In the genomic region with DNA sequence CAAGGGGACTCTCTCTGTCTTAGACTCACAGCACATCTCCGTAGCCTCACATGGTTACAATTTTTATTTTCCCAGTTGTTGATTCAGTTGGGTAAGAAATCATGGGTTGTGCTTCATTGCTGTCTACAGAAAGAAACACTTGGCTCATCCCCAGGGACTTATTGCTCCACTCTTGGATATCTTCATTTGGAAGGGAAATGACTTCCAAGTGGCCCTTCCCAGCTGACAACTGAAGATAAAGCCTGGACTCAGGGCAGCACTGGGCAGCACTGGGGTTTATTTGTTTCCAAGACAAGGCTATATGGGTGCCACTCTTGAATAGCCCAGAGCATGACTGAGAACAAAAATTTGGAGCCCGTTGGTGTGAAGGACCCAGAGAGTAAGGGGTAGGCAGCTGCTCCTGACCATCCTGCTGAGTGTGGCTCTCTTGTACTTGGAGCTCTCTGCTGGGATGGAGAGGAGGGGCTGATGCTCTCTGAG, we compare ENCODE assay signal across 17 mouse cellular contexts. TPM values are rescaled to one million over a fixed set of nuclear protein-coding genes. Genes with fewer than 3 reads are reported as not detected.
DNase-seq lines count a peak whose midpoint lies in the region; ATAC-seq and TF ChIP-seq lines count a peak whose summit lies in the region.
"Had no signal": no experiment of that assay in that cellular context is flagged by ENCODE, and none has a peak within 500 bp of the region (broad histone marks: within the 10 kb centered on the region; RNA-seq: fewer than 3 reads in every experiment).

No protein-coding gene starts in this region.

- peaks cover 6% of the 10 kb centered on the region for H3K36me3 ChIP-seq in heart, embryonic 11.5 days (ENCODE audit: control insufficient read depth, insufficient read depth, low read length)
- H3K36me3 ChIP-seq in lung, embryonic 16.5 days (ENCODE audit: control insufficient read depth, insufficient read depth, low read length), result peaks cover 12% of the 10 kb centered on the region
- H3K36me3 ChIP-seq in heart, embryonic 15.5 days, result peaks cover 16% of the 10 kb centered on the region; the same call in 1 of the 2 replicates
- H3K36me3 ChIP-seq in forebrain, embryonic 12.5 days (replicated peaks), result peaks cover 42% of the 10 kb centered on the region
- peaks cover 24% of the 10 kb centered on the region for H3K36me3 ChIP-seq in thymus, adult 2 months (ENCODE audit: control insufficient read depth, insufficient read depth, low read length)

- TF ChIP-seq POLR2A in thymus, adult 2 months (IDR thresholded peaks at IDR 0.05; ENCODE audit: control insufficient read depth, extremely low read depth, insufficient read depth, low read length, poor library complexity), result no peak

- no peak overlapping the region for H3K4me2 ChIP-seq in heart, embryonic 11.5 days
- no peak overlapping the region for H3K4me2 ChIP-seq in lung, embryonic 16.5 days (ENCODE audit: low read depth, low read length)
- H3K4me2 ChIP-seq in heart, embryonic 15.5 days, result no peak overlapping the region
- H3K4me2 ChIP-seq in forebrain, embryonic 12.5 days, result no peak overlapping the region
- H3K4me2 ChIP-seq: forebrain, embryonic 15.5 days; hindbrain, embryonic 13.5 days; neural tube, embryonic 15.5 days had no signal

- H3K9me3 ChIP-seq in heart, embryonic 11.5 days (replicated peaks; ENCODE audit: control insufficient read depth, low read length), result no peaks in the 10 kb centered on the region
- no peaks in the 10 kb centered on the region for H3K9me3 ChIP-seq in lung, embryonic 16.5 days (ENCODE audit: control insufficient read depth, low read length)
- no peaks in the 10 kb centered on the region for H3K9me3 ChIP-seq in heart, embryonic 15.5 days (replicated peaks)
- peaks cover 3% of the 10 kb centered on the region; the same call in 1 of the 2 replicates for H3K9me3 ChIP-seq in forebrain, embryonic 12.5 days
- H3K9me3 ChIP-seq: forebrain, embryonic 15.5 days; G1E; neural tube, embryonic 15.5 days had no signal

- no peak for ATAC-seq in heart, embryonic 11.5 days (replicated peaks; ENCODE audit: insufficient number of reproducible peaks, low FRiP score, low TSS enrichment)
- peak; percentile 65; the same call in 1 of the 2 replicates for ATAC-seq in lung, embryonic 16.5 days (ENCODE audit: low read depth)
- no peak for ATAC-seq in heart, embryonic 15.5 days (replicated peaks; ENCODE audit: insufficient number of reproducible peaks, insufficient read depth, low FRiP score, low read depth)
- no peak for ATAC-seq in forebrain, embryonic 12.5 days (ENCODE audit: low FRiP score)
- ATAC-seq: forebrain, embryonic 15.5 days had no signal

- H3K4me1 ChIP-seq in heart, embryonic 11.5 days (ENCODE audit: control insufficient read depth, insufficient read depth, low read length), result peaks cover 20% of the 10 kb centered on the region
- no peaks in the 10 kb centered on the region for H3K4me1 ChIP-seq in lung, embryonic 16.5 days (replicated peaks; ENCODE audit: control insufficient read depth, insufficient read depth, low read length)
- peaks cover 39% of the 10 kb centered on the region for H3K4me1 ChIP-seq in heart, embryonic 15.5 days (replicated peaks)
- no peaks in the 10 kb centered on the region for H3K4me1 ChIP-seq in forebrain, embryonic 12.5 days
- no peaks in the 10 kb centered on the region for H3K4me1 ChIP-seq in thymus, adult 2 months (replicated peaks; ENCODE audit: control insufficient read depth, insufficient read depth, low read length)
- H3K4me1 ChIP-seq: forebrain, embryonic 15.5 days had no signal

- 80% methylated on average over 2 of the region's 2 CpGs for WGBS in heart, embryonic 11.5 days (ENCODE audit: insufficient replicate concordance)
- 71% methylated on average over 2 of the region's 2 CpGs for WGBS in lung, embryonic 16.5 days
- WGBS in heart, embryonic 15.5 days, result 52% methylated on average over 2 of the region's 2 CpGs
- 98% methylated on average over 2 of the region's 2 CpGs for WGBS in forebrain, embryonic 12.5 days
- 93% methylated on average over 2 of the region's 2 CpGs for WGBS in thymus, adult 2 months

- no peak for TF ChIP-seq CTCF in thymus, adult 2 months (IDR thresholded peaks at IDR 0.05; ENCODE audit: borderline replicate concordance, control insufficient read depth, extremely low read depth, insufficient read depth, low read length, poor library complexity)

- no peak overlapping the region for H3K27ac ChIP-seq in heart, embryonic 11.5 days (ENCODE audit: low read depth, low read length)
- no peak overlapping the region for H3K27ac ChIP-seq in lung, embryonic 16.5 days (ENCODE audit: low read length)
- H3K27ac ChIP-seq in heart, embryonic 15.5 days, result peak overlapping the region; percentile 26
- no peak overlapping the region for H3K27ac ChIP-seq in forebrain, embryonic 12.5 days
- H3K27ac ChIP-seq in thymus, adult 2 months (ENCODE audit: control insufficient read depth, insufficient read depth, low read length), result no peak overlapping the region
- H3K27ac ChIP-seq: forebrain, embryonic 15.5 days; hindbrain, embryonic 13.5 days; left cerebral cortex, adult 2 months; neural tube, embryonic 15.5 days had no signal

- H3K4me3 ChIP-seq in heart, embryonic 11.5 days (ENCODE audit: low read depth, low read length), result no peak overlapping the region
- no peak overlapping the region for H3K4me3 ChIP-seq in lung, embryonic 16.5 days (ENCODE audit: low read length)
- no peak overlapping the region for H3K4me3 ChIP-seq in heart, embryonic 15.5 days
- no peak overlapping the region for H3K4me3 ChIP-seq in forebrain, embryonic 12.5 days (replicated peaks)
- no peak overlapping the region for H3K4me3 ChIP-seq in thymus, adult 2 months (ENCODE audit: control insufficient read depth, insufficient read depth, low read length)
- H3K4me3 ChIP-seq: forebrain, embryonic 15.5 days; hindbrain, embryonic 13.5 days; left cerebral cortex, adult 2 months; neural tube, embryonic 15.5 days had no signal

- peak; percentile 97 for DNase-seq in heart, adult 11 months
- DNase-seq in lung, postnatal 4 days, result no peak
- peak; percentile 57 for DNase-seq in lung, postnatal 14 days
- DNase-seq in thymus, adult 2 months, result no peak
- DNase-seq: cerebellum, adult 8-10 months; embryo, embryonic 11 days; gastrocnemius, postnatal 14 days; kidney, adult 11 months had no signal

- H3K9ac ChIP-seq in heart, embryonic 11.5 days (ENCODE audit: low read depth, low read length), result no peak overlapping the region
- no peak overlapping the region for H3K9ac ChIP-seq in lung, embryonic 16.5 days (ENCODE audit: low read length)
- H3K9ac ChIP-seq in heart, embryonic 15.5 days, result no peak overlapping the region
- no peak overlapping the region for H3K9ac ChIP-seq in forebrain, embryonic 12.5 days
- H3K9ac ChIP-seq: forebrain, embryonic 15.5 days; hindbrain, embryonic 13.5 days; neural tube, embryonic 15.5 days had no signal

- H3K27me3 ChIP-seq in heart, embryonic 11.5 days (ENCODE audit: control insufficient read depth, insufficient read depth, low read length), result no peaks in the 10 kb centered on the region
- no peaks in the 10 kb centered on the region for H3K27me3 ChIP-seq in lung, embryonic 16.5 days (ENCODE audit: control insufficient read depth, insufficient read depth, low read depth, low read length)
- H3K27me3 ChIP-seq in heart, embryonic 15.5 days, result no peaks in the 10 kb centered on the region
- no peaks in the 10 kb centered on the region for H3K27me3 ChIP-seq in forebrain, embryonic 12.5 days
- no peaks in the 10 kb centered on the region for H3K27me3 ChIP-seq in thymus, adult 2 months (ENCODE audit: control insufficient read depth, insufficient read depth, low read length)
- H3K27me3 ChIP-seq: forebrain, embryonic 15.5 days; hindbrain, embryonic 13.5 days; neural tube, embryonic 15.5 days had no signal

RNA-seq across cellular contexts. Expression of a gene that starts 56.8 kb away (rescaled TPM):
- polyA plus RNA-seq in heart, embryonic 11.5 days (2014; fragmentation: Nextera tagmentation; extraction: Ambion mirVana), result 7.0 and 8.1 TPM in 2 replicates
- 8.6 and 9.3 TPM in 2 replicates for polyA plus RNA-seq in lung, embryonic 16.5 days (2015; fragmentation: Nextera tagmentation; extraction: Ambion mirVana)
- polyA plus RNA-seq in heart, embryonic 15.5 days (2015; fragmentation: Nextera tagmentation; extraction: Ambion mirVana), result 6.6 and 7.3 TPM in 2 replicates
- polyA plus RNA-seq in forebrain, embryonic 12.5 days (2016; fragmentation: Nextera tagmentation; extraction: Ambion mirVana), result 23.7 and 25.0 TPM in 2 replicates
- polyA plus RNA-seq in thymus, adult 2 months (2012; rRNA removed), result 75.0 and 89.7 TPM in 2 replicates

Comparison
In these comparisons a context has a peak if more than half of its experiments do, and no peak if none do; other contexts are left out.
1. DNase-seq: peak in heart, adult 11 months (single experiment) and lung, postnatal 14 days (single experiment); none in lung, postnatal 4 days (0 of 2) and thymus, adult 2 months (single experiment).